Mouse (Mus musculus): ENCODE data around the gene Csrnp2. TPM values are rescaled to one million over a fixed set of nuclear protein-coding genes. Genes with fewer than 3 reads are reported as not detected.

Gene Csrnp2
- polyA plus RNA-seq, 1 experiment from 2014 or later = 0.98 TPM

GRCm38 (mm10) chr15:100456356-100456991 is 38.8 kb downstream of the Csrnp2 start:
- no peaks in the 10 kb centered on the region for H3K9me3 ChIP-seq (replicated peaks; ENCODE audit: control insufficient read depth, low read length)
- no peak overlapping the region for H3K27ac ChIP-seq (ENCODE audit: low read length)
- ATAC-seq (ENCODE audit: low read depth) = no peak
- peaks cover 18% of the 10 kb centered on the region for H3K4me1 ChIP-seq (ENCODE audit: control insufficient read depth, low read depth, low read length)
- H3K4me2 ChIP-seq (ENCODE audit: low read depth, low read length) = no peak overlapping the region
- WGBS (ENCODE audit: insufficient replicate concordance) = 73% methylated on average over 7 of the region's 7 CpGs
- no peak overlapping the region for H3K9ac ChIP-seq (ENCODE audit: low read depth, low read length)
- H3K27me3 ChIP-seq (ENCODE audit: control insufficient read depth, insufficient read depth, low read depth, low read length) = no peaks in the 10 kb centered on the region
- H3K36me3 ChIP-seq (ENCODE audit: control insufficient read depth, insufficient read depth) = no peaks in the 10 kb centered on the region
- no peak overlapping the region for H3K4me3 ChIP-seq (ENCODE audit: low read depth, low read length)

DNA sequence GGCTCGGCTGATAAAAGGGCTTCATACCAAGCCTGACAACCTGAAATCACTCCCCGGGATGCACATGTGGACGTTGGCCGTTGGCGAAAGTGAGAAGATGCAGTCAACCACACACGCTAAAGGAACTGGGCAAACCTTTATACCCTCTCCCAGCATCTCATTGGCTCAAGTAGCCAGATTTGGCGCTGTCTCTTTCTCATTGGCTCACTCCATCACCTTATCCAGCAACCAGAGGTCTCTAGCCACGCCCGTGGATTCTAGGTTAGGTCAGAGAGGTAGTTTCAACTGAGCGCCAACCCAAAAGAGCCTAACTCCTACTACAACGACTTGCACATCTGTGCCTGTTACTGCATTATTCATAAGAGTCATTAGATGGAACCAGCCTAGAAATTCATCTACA is 42.8 kb downstream of the Csrnp2 start:
- no peak for ATAC-seq (ENCODE audit: low read depth)
- Histone ChIP-seq H3K27me3 (ENCODE audit: control insufficient read depth, insufficient read depth, low read depth, low read length) (no peaks in the 10 kb centered on the region), H3K27ac (ENCODE audit: low read length) (no peak overlapping the region), H3K9ac (ENCODE audit: low read depth, low read length) (no peak overlapping the region), H3K9me3 (replicated peaks; ENCODE audit: control insufficient read depth, low read length) (no peaks in the 10 kb centered on the region), H3K4me3 (ENCODE audit: low read depth, low read length) (no peak overlapping the region), H3K36me3 (ENCODE audit: control insufficient read depth, insufficient read depth) (no peaks in the 10 kb centered on the region), H3K4me2 (ENCODE audit: low read depth, low read length) (no peak overlapping the region), H3K4me1 (ENCODE audit: control insufficient read depth, low read depth, low read length) (peaks cover 1% of the 10 kb centered on the region)
- 66% methylated on average over 11 of the region's 11 CpGs for WGBS (ENCODE audit: insufficient replicate concordance)

DNA sequence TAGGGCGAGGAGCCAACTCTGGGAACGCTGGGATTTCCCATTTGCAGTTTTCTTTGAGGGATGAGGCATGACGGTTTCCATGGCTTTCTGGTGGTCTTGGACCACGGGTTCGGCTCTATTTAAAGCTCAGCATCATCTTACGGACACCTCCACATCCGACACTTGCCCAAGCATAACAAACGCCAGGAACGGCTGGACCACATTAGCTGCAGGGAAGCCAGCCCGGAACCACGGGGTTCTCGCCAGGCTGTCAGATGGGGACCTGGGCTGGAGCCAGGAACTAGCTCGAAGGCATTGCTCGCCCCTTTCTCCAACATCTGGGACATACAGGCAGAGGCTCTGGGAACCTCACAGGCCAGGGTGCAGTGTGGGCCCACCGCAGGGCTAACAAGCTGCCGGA is 44.0 kb downstream of the Csrnp2 start:
- H3K9me3 ChIP-seq (replicated peaks; ENCODE audit: control insufficient read depth, low read length) = no peaks in the 10 kb centered on the region
- H3K4me1 ChIP-seq (ENCODE audit: control insufficient read depth, low read depth, low read length) = no peaks in the 10 kb centered on the region
- ATAC-seq (ENCODE audit: low read depth) = no peak
- 72% methylated on average over 16 of the region's 16 CpGs for WGBS (ENCODE audit: insufficient replicate concordance)
- H3K4me3 ChIP-seq (ENCODE audit: low read depth, low read length) = no peak overlapping the region
- H3K4me2 ChIP-seq (ENCODE audit: low read depth, low read length) = no peak overlapping the region
- no peak overlapping the region for H3K27ac ChIP-seq (ENCODE audit: low read length)
- no peaks in the 10 kb centered on the region for H3K27me3 ChIP-seq (ENCODE audit: control insufficient read depth, insufficient read depth, low read depth, low read length)
- no peaks in the 10 kb centered on the region for H3K36me3 ChIP-seq (ENCODE audit: control insufficient read depth, insufficient read depth)
- H3K9ac ChIP-seq (ENCODE audit: low read depth, low read length) = no peak overlapping the region

- no peak overlapping the region for H3K27ac ChIP-seq (ENCODE audit: low read length)
- 75% methylated on average over 3 of the region's 3 CpGs for WGBS (ENCODE audit: insufficient replicate concordance)
- H3K9ac ChIP-seq (ENCODE audit: low read depth, low read length) = no peak overlapping the region
- H3K4me2 ChIP-seq (ENCODE audit: low read depth, low read length) = no peak overlapping the region
- no peak for ATAC-seq (ENCODE audit: low read depth)
- H3K27me3 ChIP-seq (ENCODE audit: control insufficient read depth, insufficient read depth, low read depth, low read length) = no peaks in the 10 kb centered on the region
- H3K9me3 ChIP-seq (replicated peaks; ENCODE audit: control insufficient read depth, low read length) = no peaks in the 10 kb centered on the region
- no peak overlapping the region for H3K4me3 ChIP-seq (ENCODE audit: low read depth, low read length)
- no peaks in the 10 kb centered on the region for H3K36me3 ChIP-seq (ENCODE audit: control insufficient read depth, insufficient read depth)
- no peaks in the 10 kb centered on the region for H3K4me1 ChIP-seq (ENCODE audit: control insufficient read depth, low read depth, low read length)
Measured at GRCm38 (mm10) chr15:100449495-100449894, 45.8 kb downstream of the Csrnp2 start.

GRCm38 (mm10) chr15:100448572-100448971 is 46.7 kb downstream of the Csrnp2 start:
- peaks cover 6% of the 10 kb centered on the region for H3K4me1 ChIP-seq (ENCODE audit: control insufficient read depth, low read depth, low read length)
- ATAC-seq (ENCODE audit: low read depth) = no peak
- no peak overlapping the region for H3K9ac ChIP-seq (ENCODE audit: low read depth, low read length)
- H3K36me3 ChIP-seq (ENCODE audit: control insufficient read depth, insufficient read depth) = no peaks in the 10 kb centered on the region
- no peak overlapping the region for H3K27ac ChIP-seq (ENCODE audit: low read length)
- 64% methylated on average over 4 of the region's 4 CpGs for WGBS (ENCODE audit: insufficient replicate concordance)
- H3K27me3 ChIP-seq (ENCODE audit: control insufficient read depth, insufficient read depth, low read depth, low read length) = no peaks in the 10 kb centered on the region
- H3K4me3 ChIP-seq (ENCODE audit: low read depth, low read length) = no peak overlapping the region
- no peak overlapping the region for H3K4me2 ChIP-seq (ENCODE audit: low read depth, low read length)
- no peaks in the 10 kb centered on the region for H3K9me3 ChIP-seq (replicated peaks; ENCODE audit: control insufficient read depth, low read length)

- Histone ChIP-seq H3K4me3 (ENCODE audit: low read depth, low read length) (no peak overlapping the region), H3K4me2 (ENCODE audit: low read depth, low read length) (no peak overlapping the region), H3K27me3 (ENCODE audit: control insufficient read depth, insufficient read depth, low read depth, low read length) (no peaks in the 10 kb centered on the region), H3K4me1 (ENCODE audit: control insufficient read depth, low read depth, low read length) (peaks cover 10% of the 10 kb centered on the region), H3K36me3 (ENCODE audit: control insufficient read depth, insufficient read depth) (no peaks in the 10 kb centered on the region), H3K9ac (ENCODE audit: low read depth, low read length) (no peak overlapping the region), H3K27ac (ENCODE audit: low read length) (no peak overlapping the region), H3K9me3 (replicated peaks; ENCODE audit: control insufficient read depth, low read length) (no peaks in the 10 kb centered on the region)
- ATAC-seq (ENCODE audit: low read depth) = no peak
- 12% methylated on average over 2 of the region's 2 CpGs for WGBS (ENCODE audit: insufficient replicate concordance)
Measured at GRCm38 (mm10) chr15:100446887-100447286, 48.4 kb downstream of the Csrnp2 start.

DNA sequence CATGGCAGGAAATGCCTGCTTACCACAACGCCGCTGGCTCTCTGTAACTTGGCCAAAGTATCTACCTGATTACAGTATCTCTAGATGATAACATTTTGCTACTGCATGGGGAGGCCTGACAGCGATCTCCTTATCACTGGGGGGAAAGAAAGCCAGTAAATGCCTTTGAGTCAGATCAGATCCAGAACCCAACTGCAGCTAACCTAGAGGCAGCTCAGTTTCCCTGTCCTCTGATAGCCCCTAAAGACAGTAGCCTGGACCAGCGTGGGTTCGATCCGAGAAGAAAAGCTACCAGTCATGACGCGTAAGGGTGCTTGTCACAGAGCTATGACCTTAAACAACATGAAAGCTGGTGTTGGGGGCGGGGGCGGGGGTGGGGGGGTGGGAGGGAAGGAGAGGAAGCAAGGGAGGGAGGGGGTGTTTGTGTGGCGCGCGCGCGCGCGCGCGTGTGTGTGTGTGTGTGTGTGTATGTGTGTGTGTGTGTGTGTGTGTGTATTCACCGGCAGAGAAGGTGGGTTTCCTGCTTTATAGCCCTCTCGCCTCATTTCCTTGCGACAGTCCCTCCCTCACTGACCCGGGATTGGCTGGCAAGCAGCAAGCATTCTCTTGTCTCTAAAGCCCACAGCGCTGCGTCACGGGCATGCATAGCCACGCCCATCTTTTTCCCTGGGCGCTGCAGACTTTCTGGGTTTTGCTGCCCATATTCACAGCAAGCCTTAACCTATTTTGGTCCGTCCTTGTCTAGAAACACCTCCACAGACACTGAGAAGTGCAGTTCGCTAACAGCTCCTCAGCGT is 52.0 kb downstream of the Csrnp2 start:
- Histone ChIP-seq H3K27me3 (ENCODE audit: control insufficient read depth, insufficient read depth, low read depth, low read length) (no peaks in the 10 kb centered on the region), H3K4me1 (ENCODE audit: control insufficient read depth, low read depth, low read length) (peaks cover 10% of the 10 kb centered on the region), H3K36me3 (ENCODE audit: control insufficient read depth, insufficient read depth) (no peaks in the 10 kb centered on the region), H3K4me2 (ENCODE audit: low read depth, low read length) (peak overlapping the region; percentile 70), H3K9me3 (replicated peaks; ENCODE audit: control insufficient read depth, low read length) (no peaks in the 10 kb centered on the region), H3K4me3 (ENCODE audit: low read depth, low read length) (peak overlapping the region; percentile 50), H3K9ac (ENCODE audit: low read depth, low read length) (peak overlapping the region; percentile 47), H3K27ac (ENCODE audit: low read length) (peak overlapping the region; percentile 39)
- ATAC-seq (ENCODE audit: low read depth) = peak; percentile 98
- under 1% methylated on average over 21 of the region's 31 CpGs for WGBS (ENCODE audit: insufficient replicate concordance)

DNA sequence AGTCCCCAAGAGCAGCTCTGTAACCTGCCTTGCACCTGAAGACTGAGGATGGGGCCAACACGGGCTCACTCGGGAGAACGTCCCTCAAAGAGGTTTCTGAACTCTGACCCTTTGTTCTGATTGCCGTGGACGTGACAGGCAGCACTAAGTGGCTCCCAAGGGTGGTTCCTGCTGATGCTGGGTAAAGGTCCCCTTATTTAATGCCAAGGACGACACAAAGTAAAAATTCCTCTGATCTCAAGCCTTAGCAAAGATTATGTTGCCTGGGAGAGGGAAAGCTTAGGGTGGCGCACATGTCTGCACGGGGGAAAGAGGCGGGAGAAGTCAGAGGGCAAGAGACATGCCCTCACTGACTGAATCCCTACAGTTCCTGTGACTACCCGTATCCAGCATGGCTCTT is 58.8 kb downstream of the Csrnp2 start:
- Histone ChIP-seq H3K4me1 (ENCODE audit: control insufficient read depth, low read depth, low read length) (peaks cover 10% of the 10 kb centered on the region), H3K27me3 (ENCODE audit: control insufficient read depth, insufficient read depth, low read depth, low read length) (no peaks in the 10 kb centered on the region), H3K36me3 (ENCODE audit: control insufficient read depth, insufficient read depth) (no peaks in the 10 kb centered on the region), H3K4me3 (ENCODE audit: low read depth, low read length) (no peak overlapping the region), H3K9ac (ENCODE audit: low read depth, low read length) (no peak overlapping the region), H3K4me2 (ENCODE audit: low read depth, low read length) (no peak overlapping the region), H3K9me3 (replicated peaks; ENCODE audit: control insufficient read depth, low read length) (no peaks in the 10 kb centered on the region), H3K27ac (ENCODE audit: low read length) (no peak overlapping the region)
- WGBS (ENCODE audit: insufficient replicate concordance) = 61% methylated on average over 10 of the region's 10 CpGs
- ATAC-seq (ENCODE audit: low read depth) = peak; percentile 56

GRCm38 (mm10) chr15:100436112-100436511 is 59.2 kb downstream of the Csrnp2 start:
- Histone ChIP-seq H3K9me3 (replicated peaks; ENCODE audit: control insufficient read depth, low read length) (no peaks in the 10 kb centered on the region), H3K9ac (ENCODE audit: low read depth, low read length) (no peak overlapping the region), H3K27ac (ENCODE audit: low read length) (no peak overlapping the region), H3K27me3 (ENCODE audit: control insufficient read depth, insufficient read depth, low read depth, low read length) (no peaks in the 10 kb centered on the region), H3K4me3 (ENCODE audit: low read depth, low read length) (no peak overlapping the region), H3K4me2 (ENCODE audit: low read depth, low read length) (no peak overlapping the region), H3K36me3 (ENCODE audit: control insufficient read depth, insufficient read depth) (no peaks in the 10 kb centered on the region), H3K4me1 (ENCODE audit: control insufficient read depth, low read depth, low read length) (peaks cover 10% of the 10 kb centered on the region)
- peak; percentile 42 for ATAC-seq (ENCODE audit: low read depth)
- WGBS (ENCODE audit: insufficient replicate concordance) = 38% methylated on average over 4 of the region's 4 CpGs
